Mouse (Mus musculus) olfactory bulb, adult 2 months (tissue): ENCODE results near the gene Usp46.

Experiments used
- CTCF ChIP-seq: fragments of 200-500 bp; IDR thresholded peaks from 2 replicates; pipeline ENCODE4 v1.5.1; 2012; ENCODE audit warnings: low read depth, mild to moderate bottlenecking, low read length, moderate library complexity; ENCODE audit not compliant: insufficient read depth
- POLR2A ChIP-seq: fragments of 200-500 bp; IDR thresholded peaks from 2 replicates; pipeline ENCODE4 v1.6.1; 2012; ENCODE audit warnings: mild to moderate bottlenecking, low read depth, low read length, moderate library complexity; ENCODE audit not compliant: insufficient read depth

GRCm38 (mm10) chr5:74051394-74052170 is 16.6 kb downstream of the Usp46 start:
- no peak for TF ChIP-seq CTCF
- TF ChIP-seq POLR2A: no peak
